In the genomic region with DNA sequence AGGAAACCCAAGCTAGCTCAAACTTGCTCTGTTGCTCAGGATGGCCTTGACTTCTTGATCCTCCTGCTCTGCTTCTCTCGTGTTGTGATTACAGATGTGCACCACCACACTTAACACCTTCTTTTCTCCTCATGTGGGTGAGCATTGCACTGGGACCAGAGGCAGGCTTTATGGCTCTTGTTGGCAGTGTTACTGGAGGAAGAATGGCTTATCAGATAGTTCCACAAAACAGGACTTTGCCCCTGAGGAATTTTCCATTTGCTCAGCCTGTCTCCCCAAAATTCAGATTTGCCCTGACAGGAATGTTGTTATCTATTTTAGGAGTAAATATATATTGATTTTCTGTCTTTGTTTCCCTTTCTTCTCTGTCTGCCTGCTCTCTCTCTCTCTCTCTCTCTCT, we compare ENCODE assay signal across 16 mouse cellular contexts.
"Had no signal": no experiment of that assay in that cellular context is flagged by ENCODE, and none has a peak within 500 bp of the region (broad histone marks: within the 10 kb centered on the region; RNA-seq: fewer than 3 reads in every experiment).

No protein-coding gene starts in this region.

- H3K27me3 ChIP-seq: limb, embryonic 15.5 days; liver, embryonic 15.5 days; neural tube, embryonic 13.5 days had no signal

- DNase-seq: kidney, adult 9 months; kidney, postnatal 10 days; kidney, postnatal 4 days; left cerebral cortex, postnatal 4 days; lung, embryonic 14.5 days; lung, postnatal 10 days; lung, postnatal 4 days; retina, postnatal 1 day; thymus, adult 18-20 months; thymus, postnatal 14 days had no signal

- H3K9me3 ChIP-seq: limb, embryonic 15.5 days; liver, embryonic 15.5 days; neural tube, embryonic 13.5 days had no signal

- H3K36me3 ChIP-seq: limb, embryonic 15.5 days; liver, embryonic 15.5 days had no signal

- H3K4me3 ChIP-seq: limb, embryonic 15.5 days; liver, embryonic 15.5 days; neural tube, embryonic 13.5 days had no signal

- H3K27ac ChIP-seq: limb, embryonic 15.5 days; liver, embryonic 15.5 days; neural tube, embryonic 13.5 days had no signal

- ATAC-seq: intestine, postnatal 0 days; midbrain, embryonic 16.5 days had no signal

- H3K9ac ChIP-seq: limb, embryonic 15.5 days; liver, embryonic 15.5 days; lung, embryonic 14.5 days; neural tube, embryonic 13.5 days had no signal

- H3K4me2 ChIP-seq: limb, embryonic 15.5 days; liver, embryonic 15.5 days; lung, embryonic 14.5 days; midbrain, embryonic 11.5 days; neural tube, embryonic 13.5 days had no signal
